Mouse (Mus musculus): ENCODE data around the gene Olfr64. TPM values are rescaled to one million over a fixed set of nuclear protein-coding genes. Genes with fewer than 3 reads are reported as not detected.

The Olfr64 gene
- total and polyA plus RNA-seq, 2 experiments from 2014 or later, result not detected

GRCm38 (mm10) chr7:103853090-103853489, 41.2 kb downstream of the Olfr64 start, which contains the start of gene Hbb-y:
Gene Hbb-y, minus strand, starts transcription at chr7:103853216.
- Histone ChIP-seq H3K36me3 (replicated peaks; ENCODE audit: control insufficient read depth, insufficient read depth, low read length) (no peaks in the 10 kb centered on the region), H3K4me3 (ENCODE audit: low read depth, low read length) (no peak within 1 kb of the TSS), H3K9me3 (replicated peaks; ENCODE audit: control insufficient read depth, low read length) (no peaks in the 10 kb centered on the region), H3K4me2 (ENCODE audit: low read depth, low read length) (no peak within 1 kb of the TSS), H3K9ac (replicated peaks; ENCODE audit: low read depth, low read length) (no peak within 1 kb of the TSS), H3K4me1 (ENCODE audit: control insufficient read depth, insufficient read depth) (no peaks in the 10 kb centered on the region), H3K27me3 (ENCODE audit: control insufficient read depth, insufficient read depth, low read length) (no peaks in the 10 kb centered on the region), H3K27ac (ENCODE audit: low read depth) (no peak within 1 kb of the TSS)
- ATAC-seq (ENCODE audit: insufficient read depth, low read depth) (no peak), DNase-seq (ENCODE audit: low spot score) (no peak)
- TF ChIP-seq CTCF (IDR thresholded peaks at IDR 0.05; ENCODE audit: low read depth) (no peak), EP300 (IDR thresholded peaks at IDR 0.05; ENCODE audit: low read depth) (no peak)
- 53% methylated on average over 2 of the region's 2 CpGs for WGBS

- no peak for ATAC-seq (ENCODE audit: insufficient read depth, low read depth)
- Histone ChIP-seq H3K27ac (ENCODE audit: low read depth) (no peak overlapping the region), H3K4me3 (ENCODE audit: low read depth, low read length) (no peak overlapping the region), H3K36me3 (replicated peaks; ENCODE audit: control insufficient read depth, insufficient read depth, low read length) (no peaks in the 10 kb centered on the region), H3K4me2 (ENCODE audit: low read depth, low read length) (no peak overlapping the region), H3K9ac (replicated peaks; ENCODE audit: low read depth, low read length) (no peak overlapping the region), H3K27me3 (ENCODE audit: control insufficient read depth, insufficient read depth, low read length) (no peaks in the 10 kb centered on the region), H3K9me3 (replicated peaks; ENCODE audit: control insufficient read depth, low read length) (no peaks in the 10 kb centered on the region), H3K4me1 (ENCODE audit: control insufficient read depth, insufficient read depth) (no peaks in the 10 kb centered on the region)
- DNase-seq (ENCODE audit: low spot score), result no peak
- no peak for TF ChIP-seq CTCF (IDR thresholded peaks at IDR 0.05; ENCODE audit: low read depth)
- TF ChIP-seq EP300 (IDR thresholded peaks at IDR 0.05; ENCODE audit: low read depth), result no peak
- 33% methylated on average over 2 of the region's 2 CpGs for WGBS
Measured at GRCm38 (mm10) chr7:103844525-103845325, 49.6 kb downstream of the Olfr64 start.

DNA sequence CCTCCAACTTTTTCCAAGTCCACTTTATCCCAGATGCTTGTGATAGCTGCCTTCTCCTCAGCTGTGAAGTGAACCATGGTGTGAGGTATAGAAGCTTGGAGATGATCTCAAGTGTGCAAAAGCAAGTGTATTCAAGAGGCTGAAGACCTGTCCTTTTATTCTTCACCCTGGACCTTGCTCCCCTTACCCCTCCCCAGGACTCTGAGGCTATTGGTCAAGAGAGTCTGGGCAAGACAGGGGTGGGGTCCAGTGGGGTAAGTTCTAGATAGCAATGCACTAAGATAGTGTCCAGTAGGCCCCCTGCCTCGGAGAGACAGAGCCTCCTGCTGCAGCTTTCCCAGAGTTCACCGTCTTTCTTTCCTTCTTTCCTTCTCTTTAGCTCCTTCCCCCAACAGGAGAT, 51.3 kb downstream of the Olfr64 start, which contains the start of gene Hbb-bh1:
Gene Hbb-bh1 (minus strand): TSS at position 131 of the 400 bp plus-strand sequence.
- Histone ChIP-seq H3K4me3 (ENCODE audit: low read depth, low read length) (no peak within 1 kb of the TSS), H3K4me1 (ENCODE audit: control insufficient read depth, insufficient read depth) (no peaks in the 10 kb centered on the region), H3K27ac (ENCODE audit: low read depth) (no peak within 1 kb of the TSS), H3K4me2 (ENCODE audit: low read depth, low read length) (no peak within 1 kb of the TSS), H3K9ac (replicated peaks; ENCODE audit: low read depth, low read length) (no peak within 1 kb of the TSS), H3K9me3 (replicated peaks; ENCODE audit: control insufficient read depth, low read length) (no peaks in the 10 kb centered on the region), H3K27me3 (ENCODE audit: control insufficient read depth, insufficient read depth, low read length) (no peaks in the 10 kb centered on the region), H3K36me3 (replicated peaks; ENCODE audit: control insufficient read depth, insufficient read depth, low read length) (no peaks in the 10 kb centered on the region)
- TF ChIP-seq EP300 (IDR thresholded peaks at IDR 0.05; ENCODE audit: low read depth), result no peak
- TF ChIP-seq CTCF (IDR thresholded peaks at IDR 0.05; ENCODE audit: low read depth), result no peak
- WGBS, result 50% methylated on average over 2 of the region's 2 CpGs
- DNase-seq (ENCODE audit: low spot score) (no peak), ATAC-seq (ENCODE audit: insufficient read depth, low read depth) (no peak)

GRCm38 (mm10) chr7:103840268-103840667, 54.0 kb downstream of the Olfr64 start, which contains the start of gene Hbb-bh2:
Gene Hbb-bh2, minus strand, starts transcription at chr7:103840520.
- H3K36me3 ChIP-seq (replicated peaks; ENCODE audit: control insufficient read depth, insufficient read depth, low read length), result no peaks in the 10 kb centered on the region
- no peak within 1 kb of the TSS for H3K4me2 ChIP-seq (ENCODE audit: low read depth, low read length)
- no peak for DNase-seq (ENCODE audit: low spot score)
- WGBS, result 63% methylated on average over 3 of the region's 3 CpGs
- H3K27ac ChIP-seq (ENCODE audit: low read depth), result no peak within 1 kb of the TSS
- H3K9ac ChIP-seq (replicated peaks; ENCODE audit: low read depth, low read length), result no peak within 1 kb of the TSS
- TF ChIP-seq EP300 (IDR thresholded peaks at IDR 0.05; ENCODE audit: low read depth) (no peak), CTCF (IDR thresholded peaks at IDR 0.05; ENCODE audit: low read depth) (no peak)
- ATAC-seq (ENCODE audit: insufficient read depth, low read depth), result no peak
- no peaks in the 10 kb centered on the region for H3K9me3 ChIP-seq (replicated peaks; ENCODE audit: control insufficient read depth, low read length)
- no peaks in the 10 kb centered on the region for H3K4me1 ChIP-seq (ENCODE audit: control insufficient read depth, insufficient read depth)
- H3K27me3 ChIP-seq (ENCODE audit: control insufficient read depth, insufficient read depth, low read length), result no peaks in the 10 kb centered on the region
- no peak within 1 kb of the TSS for H3K4me3 ChIP-seq (ENCODE audit: low read depth, low read length)

Other genes starting within 250 kb of the Olfr64 start
Only the 30 nearest of the 33 such genes appear.
- not detected in 2 replicates for gene Olfr623, start 230.8 kb downstream of the Olfr64 start, total RNA-seq (2014; rRNA removed; ENCODE audit: low replicate concordance)
- not detected in 2 replicates for gene Olfr623, start 230.8 kb downstream of the Olfr64 start, polyA plus RNA-seq (2015; fragmentation: Nextera tagmentation; extraction: Ambion mirVana)
- not detected in 2 replicates for gene Olfr624, start 223.3 kb downstream of the Olfr64 start, total RNA-seq (2014; rRNA removed; ENCODE audit: low replicate concordance)
- 0.03 TPM in 1 of 2 replicates, not detected in the other for gene Olfr624, start 223.3 kb downstream of the Olfr64 start, polyA plus RNA-seq (2015; fragmentation: Nextera tagmentation; extraction: Ambion mirVana)
- not detected in 2 replicates for gene Olfr625-ps1, start 211.8 kb downstream of the Olfr64 start, total RNA-seq (2014; rRNA removed; ENCODE audit: low replicate concordance)
- gene Olfr625-ps1, start 211.8 kb downstream of the Olfr64 start, polyA plus RNA-seq (2015; fragmentation: Nextera tagmentation; extraction: Ambion mirVana), result not detected in 2 replicates
- not detected in 2 replicates for gene Olfr243, start 179.8 kb downstream of the Olfr64 start, total RNA-seq (2014; rRNA removed; ENCODE audit: low replicate concordance)
- not detected in 2 replicates for gene Olfr243, start 179.8 kb downstream of the Olfr64 start, polyA plus RNA-seq (2015; fragmentation: Nextera tagmentation; extraction: Ambion mirVana)
- not detected in 2 replicates for gene Olfr628, start 164.1 kb downstream of the Olfr64 start, total RNA-seq (2014; rRNA removed; ENCODE audit: low replicate concordance)
- not detected in 2 replicates for gene Olfr628, start 164.1 kb downstream of the Olfr64 start, polyA plus RNA-seq (2015; fragmentation: Nextera tagmentation; extraction: Ambion mirVana)
- gene Olfr629, start 149.5 kb downstream of the Olfr64 start, total RNA-seq (2014; rRNA removed; ENCODE audit: low replicate concordance), result not detected in 2 replicates
- not detected in 2 replicates for gene Olfr629, start 149.5 kb downstream of the Olfr64 start, polyA plus RNA-seq (2015; fragmentation: Nextera tagmentation; extraction: Ambion mirVana)
- gene Olfr630, start 137.2 kb downstream of the Olfr64 start, total RNA-seq (2014; rRNA removed; ENCODE audit: low replicate concordance), result not detected in 2 replicates
- gene Olfr630, start 137.2 kb downstream of the Olfr64 start, polyA plus RNA-seq (2015; fragmentation: Nextera tagmentation; extraction: Ambion mirVana), result not detected in 2 replicates
- gene Olfr69, start 122.9 kb downstream of the Olfr64 start, total RNA-seq (2014; rRNA removed; ENCODE audit: low replicate concordance), result not detected in 2 replicates
- not detected in 2 replicates for gene Olfr69, start 122.9 kb downstream of the Olfr64 start, polyA plus RNA-seq (2015; fragmentation: Nextera tagmentation; extraction: Ambion mirVana)
- not detected in 2 replicates for gene Olfr68, start 114.8 kb downstream of the Olfr64 start, total RNA-seq (2014; rRNA removed; ENCODE audit: low replicate concordance)
- gene Olfr68, start 114.8 kb downstream of the Olfr64 start, polyA plus RNA-seq (2015; fragmentation: Nextera tagmentation; extraction: Ambion mirVana), result not detected in 2 replicates
- not detected in 2 replicates for gene Olfr67, start 102.7 kb downstream of the Olfr64 start, total RNA-seq (2014; rRNA removed; ENCODE audit: low replicate concordance)
- gene Olfr67, start 102.7 kb downstream of the Olfr64 start, polyA plus RNA-seq (2015; fragmentation: Nextera tagmentation; extraction: Ambion mirVana), result not detected in 2 replicates
- 716 and 1,401 TPM in 2 replicates for gene Hbb-bt, start 80.5 kb downstream of the Olfr64 start, total RNA-seq (2014; rRNA removed; ENCODE audit: low replicate concordance)
- gene Hbb-bt, start 80.5 kb downstream of the Olfr64 start, polyA plus RNA-seq (2015; fragmentation: Nextera tagmentation; extraction: Ambion mirVana), result 772 and 1,221 TPM in 2 replicates
- 5,431 and 6,330 TPM in 2 replicates for gene Hbb-bs, start 66.4 kb downstream of the Olfr64 start, total RNA-seq (2014; rRNA removed; ENCODE audit: low replicate concordance)
- gene Hbb-bs, start 66.4 kb downstream of the Olfr64 start, polyA plus RNA-seq (2015; fragmentation: Nextera tagmentation; extraction: Ambion mirVana), result 3,638 and 5,614 TPM in 2 replicates
- not detected in 2 replicates for gene Hbb-bh2, start 54.0 kb downstream of the Olfr64 start, total RNA-seq (2014; rRNA removed; ENCODE audit: low replicate concordance)
- not detected in 2 replicates for gene Hbb-bh2, start 54.0 kb downstream of the Olfr64 start, polyA plus RNA-seq (2015; fragmentation: Nextera tagmentation; extraction: Ambion mirVana)
- not detected in 2 replicates for gene Hbb-bh1, start 51.3 kb downstream of the Olfr64 start, total RNA-seq (2014; rRNA removed; ENCODE audit: low replicate concordance)
- gene Hbb-bh1, start 51.3 kb downstream of the Olfr64 start, polyA plus RNA-seq (2015; fragmentation: Nextera tagmentation; extraction: Ambion mirVana), result not detected in 2 replicates
- 0.80 TPM in 1 of 2 replicates, not detected in the other for gene Hbb-y, start 41.3 kb downstream of the Olfr64 start, total RNA-seq (2014; rRNA removed; ENCODE audit: low replicate concordance)
- gene Hbb-y, start 41.3 kb downstream of the Olfr64 start, polyA plus RNA-seq (2015; fragmentation: Nextera tagmentation; extraction: Ambion mirVana), result 2.2 and 2.7 TPM in 2 replicates
- gene Olfr66, start 8.2 kb downstream of the Olfr64 start, total RNA-seq (2014; rRNA removed; ENCODE audit: low replicate concordance), result not detected in 2 replicates
- gene Olfr66, start 8.2 kb downstream of the Olfr64 start, polyA plus RNA-seq (2015; fragmentation: Nextera tagmentation; extraction: Ambion mirVana), result not detected in 2 replicates
- not detected in 2 replicates for gene Olfr65, start 9.0 kb upstream of the Olfr64 start, total RNA-seq (2014; rRNA removed; ENCODE audit: low replicate concordance)
- gene Olfr65, start 9.0 kb upstream of the Olfr64 start, polyA plus RNA-seq (2015; fragmentation: Nextera tagmentation; extraction: Ambion mirVana), result not detected in 2 replicates
- gene Olfr631, start 34.3 kb upstream of the Olfr64 start, total RNA-seq (2014; rRNA removed; ENCODE audit: low replicate concordance), result not detected in 2 replicates
- gene Olfr631, start 34.3 kb upstream of the Olfr64 start, polyA plus RNA-seq (2015; fragmentation: Nextera tagmentation; extraction: Ambion mirVana), result not detected in 2 replicates
- gene Olfr632, start 39.9 kb upstream of the Olfr64 start, total RNA-seq (2014; rRNA removed; ENCODE audit: low replicate concordance), result not detected in 2 replicates
- gene Olfr632, start 39.9 kb upstream of the Olfr64 start, polyA plus RNA-seq (2015; fragmentation: Nextera tagmentation; extraction: Ambion mirVana), result not detected in 2 replicates
- not detected in 2 replicates for gene Olfr633, start 50.0 kb upstream of the Olfr64 start, total RNA-seq (2014; rRNA removed; ENCODE audit: low replicate concordance)
- gene Olfr633, start 50.0 kb upstream of the Olfr64 start, polyA plus RNA-seq (2015; fragmentation: Nextera tagmentation; extraction: Ambion mirVana), result not detected in 2 replicates
- gene Olfr635, start 76.7 kb upstream of the Olfr64 start, total RNA-seq (2014; rRNA removed; ENCODE audit: low replicate concordance), result not detected in 2 replicates
- gene Olfr635, start 76.7 kb upstream of the Olfr64 start, polyA plus RNA-seq (2015; fragmentation: Nextera tagmentation; extraction: Ambion mirVana), result not detected in 2 replicates
- gene Olfr638, start 104.3 kb upstream of the Olfr64 start, total RNA-seq (2014; rRNA removed; ENCODE audit: low replicate concordance), result not detected in 2 replicates
- gene Olfr638, start 104.3 kb upstream of the Olfr64 start, polyA plus RNA-seq (2015; fragmentation: Nextera tagmentation; extraction: Ambion mirVana), result not detected in 2 replicates
- not detected in 2 replicates for gene Olfr639, start 122.8 kb upstream of the Olfr64 start, total RNA-seq (2014; rRNA removed; ENCODE audit: low replicate concordance)
- gene Olfr639, start 122.8 kb upstream of the Olfr64 start, polyA plus RNA-seq (2015; fragmentation: Nextera tagmentation; extraction: Ambion mirVana), result not detected in 2 replicates
- gene Olfr640, start 131.1 kb upstream of the Olfr64 start, total RNA-seq (2014; rRNA removed; ENCODE audit: low replicate concordance), result not detected in 2 replicates
- gene Olfr640, start 131.1 kb upstream of the Olfr64 start, polyA plus RNA-seq (2015; fragmentation: Nextera tagmentation; extraction: Ambion mirVana), result not detected in 2 replicates
- gene Olfr641, start 141.0 kb upstream of the Olfr64 start, total RNA-seq (2014; rRNA removed; ENCODE audit: low replicate concordance), result not detected in 2 replicates
- gene Olfr641, start 141.0 kb upstream of the Olfr64 start, polyA plus RNA-seq (2015; fragmentation: Nextera tagmentation; extraction: Ambion mirVana), result not detected in 2 replicates
- gene Olfr642, start 158.2 kb upstream of the Olfr64 start, total RNA-seq (2014; rRNA removed; ENCODE audit: low replicate concordance), result not detected in 2 replicates
- gene Olfr642, start 158.2 kb upstream of the Olfr64 start, polyA plus RNA-seq (2015; fragmentation: Nextera tagmentation; extraction: Ambion mirVana), result not detected in 2 replicates
- not detected in 2 replicates for gene 4930516K23Rik, start 167.0 kb upstream of the Olfr64 start, total RNA-seq (2014; rRNA removed; ENCODE audit: low replicate concordance)
- gene 4930516K23Rik, start 167.0 kb upstream of the Olfr64 start, polyA plus RNA-seq (2015; fragmentation: Nextera tagmentation; extraction: Ambion mirVana), result not detected in 2 replicates
- gene Olfr644, start 177.4 kb upstream of the Olfr64 start, total RNA-seq (2014; rRNA removed; ENCODE audit: low replicate concordance), result not detected in 2 replicates
- gene Olfr644, start 177.4 kb upstream of the Olfr64 start, polyA plus RNA-seq (2015; fragmentation: Nextera tagmentation; extraction: Ambion mirVana), result not detected in 2 replicates
- gene Olfr645, start 191.0 kb upstream of the Olfr64 start, total RNA-seq (2014; rRNA removed; ENCODE audit: low replicate concordance), result not detected in 2 replicates
- gene Olfr645, start 191.0 kb upstream of the Olfr64 start, polyA plus RNA-seq (2015; fragmentation: Nextera tagmentation; extraction: Ambion mirVana), result not detected in 2 replicates
- gene Olfr646, start 210.4 kb upstream of the Olfr64 start, total RNA-seq (2014; rRNA removed; ENCODE audit: low replicate concordance), result not detected in 2 replicates
- not detected in 2 replicates for gene Olfr646, start 210.4 kb upstream of the Olfr64 start, polyA plus RNA-seq (2015; fragmentation: Nextera tagmentation; extraction: Ambion mirVana)